Mouse (Mus musculus): Measurements from ENCODE around the gene Fsip1. TPM values are rescaled to one million over a fixed set of nuclear protein-coding genes. Genes with fewer than 3 reads are reported as not detected.
"Not testable (repeated sequence)": the region's sequence is repeated elsewhere in the genome, so short reads cannot be mapped to it uniquely, and the experiment has no call there.

The Fsip1 gene
- polyA plus RNA-seq, 1 experiment from 2014 or later, result 4.2 TPM

DNA sequence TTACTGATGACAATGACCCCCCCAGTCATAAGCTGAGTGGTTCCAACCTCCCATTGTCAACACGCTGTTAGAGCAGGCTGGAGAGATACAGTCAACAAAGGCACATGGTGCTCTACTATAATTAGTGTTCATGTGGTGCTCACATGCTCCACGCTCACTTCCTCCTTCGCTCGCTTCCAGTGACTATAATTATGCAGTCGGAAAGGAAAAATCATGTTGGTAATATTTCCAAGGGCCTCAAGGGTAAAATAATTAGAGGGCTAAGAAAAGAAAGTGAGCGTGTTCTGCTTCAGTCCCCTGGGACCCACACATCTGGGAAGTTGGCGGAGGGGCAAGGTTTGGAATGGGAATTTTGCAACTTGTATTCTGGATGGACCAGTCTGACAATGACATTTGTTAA is 38.7 kb upstream of the Fsip1 start:
- no peak overlapping the region for H3K27ac ChIP-seq (ENCODE audit: low read depth, low read length)
- WGBS, result 79% methylated on average over 7 of the region's 7 CpGs
- ATAC-seq, result no peak
- H3K4me3 ChIP-seq (ENCODE audit: low read depth, low read length), result no peak overlapping the region
- no peak overlapping the region for H3K4me2 ChIP-seq (ENCODE audit: low read length)
- no peaks in the 10 kb centered on the region for H3K27me3 ChIP-seq (replicated peaks; ENCODE audit: control insufficient read depth, insufficient read depth, low read length)
- H3K9ac ChIP-seq (ENCODE audit: low read length), result no peak overlapping the region
- H3K36me3 ChIP-seq (ENCODE audit: control insufficient read depth, insufficient read depth, low read length), result no peaks in the 10 kb centered on the region
- H3K4me1 ChIP-seq (ENCODE audit: control insufficient read depth, insufficient read depth, low read length), result no peaks in the 10 kb centered on the region
- no peak for DNase-seq (ENCODE audit: low spot score)
- 0 out of 2 replicates have a peak, but pooled peaks cover 2% of the 10 kb centered on the region for H3K9me3 ChIP-seq (replicated peaks; ENCODE audit: control insufficient read depth, low read length)

DNA sequence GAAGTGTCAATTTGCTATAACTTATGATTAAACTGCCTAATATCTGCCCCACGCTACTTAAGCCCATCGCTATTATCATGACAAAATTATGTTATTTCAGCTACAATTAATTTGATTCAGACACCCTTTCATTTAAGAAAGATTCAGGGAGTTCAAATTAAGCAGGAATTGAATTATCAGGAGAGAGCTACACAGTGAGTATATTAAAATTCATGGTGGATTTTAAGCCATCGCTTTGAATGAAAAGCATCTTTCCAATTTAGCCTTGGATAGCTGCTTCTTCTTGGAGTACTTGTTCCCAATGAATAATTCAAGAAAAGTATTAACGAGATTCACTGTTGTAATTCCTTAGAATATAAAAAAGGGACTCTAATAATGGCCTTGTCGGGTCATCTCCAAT is 36.8 kb upstream of the Fsip1 start:
- Histone ChIP-seq H3K9ac (ENCODE audit: low read length) (no peak overlapping the region), H3K27ac (ENCODE audit: low read depth, low read length) (no peak overlapping the region)

DNA sequence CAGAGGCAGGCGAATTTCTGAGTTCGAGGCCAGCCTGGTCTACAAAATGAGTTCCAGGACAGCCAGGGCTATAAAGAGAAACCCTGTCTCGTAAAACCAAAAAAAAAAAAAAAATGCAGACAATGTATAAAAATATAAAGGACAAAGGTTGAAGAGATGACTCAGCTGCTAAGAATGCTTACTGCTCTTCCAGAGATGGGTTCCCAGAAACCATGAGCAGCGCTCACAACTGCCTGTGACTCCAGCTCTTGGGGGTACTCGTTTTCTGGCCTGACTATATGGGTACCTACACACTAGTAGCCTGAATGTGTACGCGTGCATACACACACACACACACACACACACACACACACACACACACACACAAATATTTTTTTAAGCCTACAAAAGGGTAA is 32.3 kb upstream of the Fsip1 start:
- WGBS, result 87% methylated on average over 7 of the region's 7 CpGs
- DNase-seq (ENCODE audit: low spot score); H3K4me2 ChIP-seq (ENCODE audit: low read length); H3K36me3 ChIP-seq (ENCODE audit: control insufficient read depth, insufficient read depth, low read length); H3K9ac ChIP-seq (ENCODE audit: low read length); H3K27me3 ChIP-seq (replicated peaks; ENCODE audit: control insufficient read depth, insufficient read depth, low read length); H3K4me1 ChIP-seq (ENCODE audit: control insufficient read depth, insufficient read depth, low read length); H3K4me3 ChIP-seq (ENCODE audit: low read depth, low read length); H3K27ac ChIP-seq (ENCODE audit: low read depth, low read length); H3K9me3 ChIP-seq (replicated peaks; ENCODE audit: control insufficient read depth, low read length); ATAC-seq: not testable (repeated sequence)

More for the DNA sequence above, 36.8 kb upstream of the Fsip1 start:
- H3K4me1 ChIP-seq (ENCODE audit: control insufficient read depth, insufficient read depth, low read length), result no peaks in the 10 kb centered on the region
- ATAC-seq (no peak), DNase-seq (ENCODE audit: low spot score) (peak; percentile 37)
- H3K4me3 ChIP-seq (ENCODE audit: low read depth, low read length), result no peak overlapping the region
- no peaks in the 10 kb centered on the region for H3K36me3 ChIP-seq (ENCODE audit: control insufficient read depth, insufficient read depth, low read length)
- 36% methylated on average over 5 of the region's 5 CpGs for WGBS
- H3K27me3 ChIP-seq (replicated peaks; ENCODE audit: control insufficient read depth, insufficient read depth, low read length), result no peaks in the 10 kb centered on the region
- H3K4me2 ChIP-seq (ENCODE audit: low read length), result no peak overlapping the region
- 0 out of 2 replicates have a peak, but pooled peaks cover 2% of the 10 kb centered on the region for H3K9me3 ChIP-seq (replicated peaks; ENCODE audit: control insufficient read depth, low read length)

DNA sequence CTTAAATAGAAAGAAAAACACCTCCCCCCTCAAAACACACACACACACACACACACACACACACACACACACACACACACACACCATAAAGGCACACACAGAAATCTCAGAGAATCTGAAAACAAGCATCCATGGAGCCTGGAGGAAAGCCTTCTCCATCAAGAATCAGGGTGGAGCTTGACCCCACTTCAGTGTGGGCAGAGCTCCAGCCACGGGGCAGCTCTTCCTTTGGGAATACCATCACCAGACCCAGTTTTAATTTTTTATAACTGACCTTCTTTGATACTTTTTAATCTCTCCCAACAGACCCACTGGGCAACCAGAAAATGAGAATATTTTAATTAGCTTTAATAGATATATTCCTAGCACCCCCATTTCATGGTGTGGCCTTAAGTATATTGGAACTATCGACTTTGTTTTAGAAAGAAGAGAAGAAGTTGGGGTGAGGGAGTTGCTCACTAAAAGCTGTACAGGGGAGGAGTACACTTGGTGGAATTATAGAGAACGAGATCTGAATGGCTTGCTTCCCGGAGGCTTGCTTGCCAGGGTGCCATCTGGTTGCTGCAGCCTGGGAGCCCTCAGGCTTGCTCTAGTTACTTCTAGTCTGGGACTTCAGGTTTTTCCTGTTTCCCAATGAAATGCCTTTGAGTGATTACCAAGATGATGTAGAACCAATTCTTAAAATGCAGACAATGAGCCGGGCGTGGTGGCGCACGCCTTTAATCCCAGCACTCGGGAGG is 31.7 kb upstream of the Fsip1 start:
- Histone ChIP-seq H3K4me3 (ENCODE audit: low read depth, low read length) (no peak overlapping the region), H3K9ac (ENCODE audit: low read length) (no peak overlapping the region), H3K36me3 (ENCODE audit: control insufficient read depth, insufficient read depth, low read length) (no peaks in the 10 kb centered on the region), H3K27me3 (replicated peaks; ENCODE audit: control insufficient read depth, insufficient read depth, low read length) (no peaks in the 10 kb centered on the region), H3K4me2 (ENCODE audit: low read length) (no peak overlapping the region), H3K4me1 (ENCODE audit: control insufficient read depth, insufficient read depth, low read length) (no peaks in the 10 kb centered on the region), H3K9me3 (replicated peaks; ENCODE audit: control insufficient read depth, low read length) (0 out of 2 replicates have a peak, but pooled peaks cover 2% of the 10 kb centered on the region), H3K27ac (ENCODE audit: low read depth, low read length) (no peak overlapping the region)
- no peak for DNase-seq (ENCODE audit: low spot score)
- no peak for ATAC-seq
- 84% methylated on average over 9 of the region's 9 CpGs for WGBS

DNA sequence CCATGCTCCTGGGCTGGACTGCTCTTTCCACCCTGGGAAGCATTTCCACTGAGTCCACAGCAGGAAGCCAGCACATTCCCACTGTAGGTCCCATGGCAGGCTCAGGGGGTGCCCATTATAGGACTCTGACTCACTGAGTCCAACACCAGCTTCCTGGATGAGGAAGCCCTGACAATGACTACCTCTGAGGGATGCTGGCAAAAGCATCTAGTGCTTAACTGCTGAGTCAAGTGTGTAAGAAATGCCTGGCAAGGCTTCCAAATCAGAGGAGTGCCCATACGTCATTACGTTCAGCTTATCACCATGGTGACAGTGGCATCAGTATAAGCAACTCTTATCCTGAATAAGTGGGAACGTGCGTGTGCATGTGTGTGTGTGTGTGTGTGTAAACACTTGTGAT is 30.9 kb upstream of the Fsip1 start:
- no peak overlapping the region for H3K4me2 ChIP-seq (ENCODE audit: low read length)
- no peak overlapping the region for H3K27ac ChIP-seq (ENCODE audit: low read depth, low read length)
- H3K36me3 ChIP-seq (ENCODE audit: control insufficient read depth, insufficient read depth, low read length), result no peaks in the 10 kb centered on the region
- no peaks in the 10 kb centered on the region for H3K4me1 ChIP-seq (ENCODE audit: control insufficient read depth, insufficient read depth, low read length)
- 56% methylated on average over 4 of the region's 4 CpGs for WGBS
- 0 out of 2 replicates have a peak, but pooled peaks have one; percentile 48 for ATAC-seq
- no peak overlapping the region for H3K9ac ChIP-seq (ENCODE audit: low read length)
- no peaks in the 10 kb centered on the region for H3K27me3 ChIP-seq (replicated peaks; ENCODE audit: control insufficient read depth, insufficient read depth, low read length)
- H3K4me3 ChIP-seq (ENCODE audit: low read depth, low read length), result no peak overlapping the region
- H3K9me3 ChIP-seq (replicated peaks; ENCODE audit: control insufficient read depth, low read length), result 0 out of 2 replicates have a peak, but pooled peaks cover 2% of the 10 kb centered on the region
- DNase-seq (ENCODE audit: low spot score), result peak; percentile 65

DNA sequence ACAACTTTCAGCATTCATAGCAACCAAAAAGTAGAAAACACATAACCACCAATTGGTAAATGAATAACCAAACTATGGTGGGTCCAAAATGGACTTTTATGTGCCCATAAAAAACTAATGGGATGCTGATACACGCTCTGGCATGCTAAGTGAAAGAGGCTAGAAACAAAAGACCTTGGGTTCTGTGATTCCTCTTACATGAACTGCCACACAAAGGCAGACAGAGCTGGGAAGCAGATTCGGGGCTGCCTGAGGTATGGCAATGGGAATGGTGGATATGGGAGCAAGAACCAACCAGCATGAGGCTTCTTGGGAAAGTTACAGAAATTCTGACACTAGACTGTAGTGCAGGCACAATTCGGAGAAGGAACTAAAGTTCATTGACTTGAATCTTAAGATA is 25.7 kb upstream of the Fsip1 start:
- Histone ChIP-seq H3K27ac (ENCODE audit: low read depth, low read length) (no peak overlapping the region), H3K4me3 (ENCODE audit: low read depth, low read length) (no peak overlapping the region), H3K9me3 (replicated peaks; ENCODE audit: control insufficient read depth, low read length) (no peaks in the 10 kb centered on the region), H3K4me2 (ENCODE audit: low read length) (no peak overlapping the region), H3K36me3 (ENCODE audit: control insufficient read depth, insufficient read depth, low read length) (no peaks in the 10 kb centered on the region), H3K9ac (ENCODE audit: low read length) (no peak overlapping the region), H3K27me3 (replicated peaks; ENCODE audit: control insufficient read depth, insufficient read depth, low read length) (no peaks in the 10 kb centered on the region), H3K4me1 (ENCODE audit: control insufficient read depth, insufficient read depth, low read length) (no peaks in the 10 kb centered on the region)
- 72% methylated on average over 3 of the region's 3 CpGs for WGBS
- DNase-seq (ENCODE audit: low spot score) (no peak), ATAC-seq (no peak)

DNA sequence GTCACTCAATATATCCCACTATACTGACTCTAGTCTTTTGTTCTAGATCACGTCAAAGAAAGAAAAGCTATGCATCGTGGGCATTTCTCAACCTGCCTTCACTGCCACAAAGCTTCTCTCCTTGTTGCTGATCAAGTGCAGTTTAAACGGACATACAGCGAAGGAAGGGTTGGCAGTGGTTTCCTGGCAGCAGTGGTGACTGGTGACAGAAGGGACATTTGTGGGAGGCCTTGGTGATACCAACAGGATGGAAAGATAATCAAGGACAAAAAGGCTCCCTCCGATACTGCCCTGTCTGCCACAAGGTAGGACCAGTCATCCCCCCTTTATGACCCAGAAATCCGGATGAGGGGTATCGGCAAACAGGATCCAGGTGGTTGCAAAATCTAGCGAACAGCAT is 21.5 kb upstream of the Fsip1 start:
- H3K9ac ChIP-seq (ENCODE audit: low read length), result no peak overlapping the region
- DNase-seq (ENCODE audit: low spot score), result no peak
- no peak overlapping the region for H3K27ac ChIP-seq (ENCODE audit: low read depth, low read length)
- H3K9me3 ChIP-seq (replicated peaks; ENCODE audit: control insufficient read depth, low read length), result no peaks in the 10 kb centered on the region
- H3K36me3 ChIP-seq (ENCODE audit: control insufficient read depth, insufficient read depth, low read length), result no peaks in the 10 kb centered on the region
- WGBS, result 90% methylated on average over 8 of the region's 8 CpGs
- no peaks in the 10 kb centered on the region for H3K27me3 ChIP-seq (replicated peaks; ENCODE audit: control insufficient read depth, insufficient read depth, low read length)
- H3K4me2 ChIP-seq (ENCODE audit: low read length), result no peak overlapping the region
- H3K4me1 ChIP-seq (ENCODE audit: control insufficient read depth, insufficient read depth, low read length), result 0 out of 2 replicates have a peak, but pooled peaks cover 3% of the 10 kb centered on the region
- no peak overlapping the region for H3K4me3 ChIP-seq (ENCODE audit: low read depth, low read length)
- no peak for ATAC-seq

DNA sequence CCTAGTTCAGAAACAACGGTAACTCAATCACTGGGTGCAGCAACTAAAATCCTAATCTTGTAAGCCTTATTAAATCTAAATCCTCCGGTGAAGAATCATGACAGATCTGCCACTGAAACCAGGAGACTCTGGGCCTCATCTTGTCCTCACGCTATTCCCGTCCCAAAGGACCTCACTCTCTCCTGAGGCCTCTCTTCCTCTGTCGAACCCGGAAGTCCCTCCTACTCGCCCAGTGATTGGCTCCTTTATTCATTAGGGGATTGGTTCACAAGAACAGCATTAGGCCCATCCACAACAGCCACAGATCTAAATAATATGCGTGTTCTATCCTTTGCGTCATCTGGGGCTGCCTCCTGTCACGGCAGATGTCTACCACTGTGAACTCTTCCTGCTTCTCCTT is 14.8 kb upstream of the Fsip1 start:
- peaks cover 5% of the 10 kb centered on the region; the same call in 1 of the 2 replicates for H3K4me1 ChIP-seq (ENCODE audit: control insufficient read depth, insufficient read depth, low read length)
- H3K27me3 ChIP-seq (replicated peaks; ENCODE audit: control insufficient read depth, insufficient read depth, low read length), result no peaks in the 10 kb centered on the region
- no peak for DNase-seq (ENCODE audit: low spot score)
- H3K4me2 ChIP-seq (ENCODE audit: low read length), result no peak overlapping the region
- H3K4me3 ChIP-seq (ENCODE audit: low read depth, low read length), result no peak overlapping the region
- WGBS, result 83% methylated on average over 10 of the region's 10 CpGs
- H3K36me3 ChIP-seq (ENCODE audit: control insufficient read depth, insufficient read depth, low read length), result no peaks in the 10 kb centered on the region
- H3K27ac ChIP-seq (ENCODE audit: low read depth, low read length), result no peak overlapping the region
- no peaks in the 10 kb centered on the region for H3K9me3 ChIP-seq (replicated peaks; ENCODE audit: control insufficient read depth, low read length)
- ATAC-seq, result no peak
- no peak overlapping the region for H3K9ac ChIP-seq (ENCODE audit: low read length)

DNA sequence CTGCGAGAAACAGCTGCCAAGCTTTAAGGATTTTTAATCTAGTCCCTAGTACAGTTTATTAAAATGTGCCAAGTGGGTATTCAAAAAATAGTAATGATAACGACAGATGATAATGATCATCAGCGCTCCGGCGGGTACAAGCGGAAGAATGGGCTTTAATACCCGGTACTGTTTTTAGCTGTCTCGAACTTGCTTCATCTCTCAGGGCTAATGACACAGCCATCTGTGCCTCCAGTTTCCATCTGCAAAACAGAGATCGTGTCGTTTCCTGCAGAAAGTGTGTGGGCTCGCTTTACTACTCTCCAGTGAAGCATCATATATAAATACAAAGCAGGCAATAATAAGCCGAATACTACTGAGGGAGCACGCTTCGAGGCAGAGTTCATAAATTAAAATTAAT is 13.4 kb upstream of the Fsip1 start:
- Histone ChIP-seq H3K27ac (ENCODE audit: low read depth, low read length) (peak overlapping the region; percentile 49; the same call in 1 of the 2 replicates), H3K9ac (ENCODE audit: low read length) (no peak overlapping the region), H3K9me3 (replicated peaks; ENCODE audit: control insufficient read depth, low read length) (no peaks in the 10 kb centered on the region), H3K36me3 (ENCODE audit: control insufficient read depth, insufficient read depth, low read length) (no peaks in the 10 kb centered on the region), H3K4me3 (ENCODE audit: low read depth, low read length) (no peak overlapping the region), H3K4me1 (ENCODE audit: control insufficient read depth, insufficient read depth, low read length) (peaks cover 4% of the 10 kb centered on the region; the same call in 1 of the 2 replicates), H3K4me2 (ENCODE audit: low read length) (no peak overlapping the region), H3K27me3 (replicated peaks; ENCODE audit: control insufficient read depth, insufficient read depth, low read length) (no peaks in the 10 kb centered on the region)
- peak; percentile 62 for DNase-seq (ENCODE audit: low spot score)
- WGBS, result 53% methylated on average over 14 of the region's 14 CpGs
- peak; percentile 58 for ATAC-seq

Data from forebrain, embryonic 14.5 days (tissue).